Mouse (Mus musculus): ENCODE data around the gene Habp4.

Gene Habp4

GRCm38 (mm10) chr13:64178746-64179652 is 17.4 kb downstream of the Habp4 start:
- DNase-seq (ENCODE audit: low spot score): no peak

- DNase-seq (ENCODE audit: low spot score): no peak
These were observed 18.7 kb downstream of the Habp4 start for GRCm38 (mm10) chr13:64180300-64180699.

GRCm38 (mm10) chr13:64180888-64181287 is 19.3 kb downstream of the Habp4 start:
- peak; percentile 68 for DNase-seq (ENCODE audit: low spot score)

- DNase-seq (ENCODE audit: low spot score): no peak
These were observed 20.5 kb downstream of the Habp4 start for GRCm38 (mm10) chr13:64182091-64182490.

- no peak for DNase-seq (ENCODE audit: low spot score)
These were observed 22.0 kb downstream of the Habp4 start for GRCm38 (mm10) chr13:64183583-64183982.

- DNase-seq (ENCODE audit: low spot score): no peak
These were observed 22.7 kb downstream of the Habp4 start for GRCm38 (mm10) chr13:64184361-64184760.

GRCm38 (mm10) chr13:64185176-64185575 is 23.6 kb downstream of the Habp4 start:
- no peak for DNase-seq (ENCODE audit: low spot score)

- no peak for DNase-seq (ENCODE audit: low spot score)
These were observed 24.0 kb downstream of the Habp4 start for GRCm38 (mm10) chr13:64185586-64185985.

GRCm38 (mm10) chr13:64186516-64186915 is 24.9 kb downstream of the Habp4 start:
- no peak for DNase-seq (ENCODE audit: low spot score)

- DNase-seq (ENCODE audit: low spot score): no peak
These were observed 25.4 kb downstream of the Habp4 start for GRCm38 (mm10) chr13:64187065-64187464.

- DNase-seq (ENCODE audit: low spot score): no peak
These were observed 36.3 kb downstream of the Habp4 start for GRCm38 (mm10) chr13:64197899-64198298.

GRCm38 (mm10) chr13:64198310-64198709 is 36.7 kb downstream of the Habp4 start:
- no peak for DNase-seq (ENCODE audit: low spot score)

- no peak for DNase-seq (ENCODE audit: low spot score)
These were observed 39.3 kb downstream of the Habp4 start for GRCm38 (mm10) chr13:64200911-64201310.

GRCm38 (mm10) chr13:64204726-64205125 is 43.1 kb downstream of the Habp4 start:
- peak; percentile 28 for DNase-seq (ENCODE audit: low spot score)

GRCm38 (mm10) chr13:64205186-64205585 is 43.6 kb downstream of the Habp4 start:
- DNase-seq (ENCODE audit: low spot score): peak; percentile 5

GRCm38 (mm10) chr13:64208146-64208545 is 46.5 kb downstream of the Habp4 start:
- DNase-seq (ENCODE audit: low spot score): no peak

- no peak for DNase-seq (ENCODE audit: low spot score)
These were observed 50.5 kb downstream of the Habp4 start for GRCm38 (mm10) chr13:64211995-64212603.

GRCm38 (mm10) chr13:64214891-64215290 is 53.3 kb downstream of the Habp4 start:
- no peak for DNase-seq (ENCODE audit: low spot score)

GRCm38 (mm10) chr13:64225738-64226137 is 64.1 kb downstream of the Habp4 start:
- no peak for DNase-seq (ENCODE audit: low spot score)

- no peak for DNase-seq (ENCODE audit: low spot score)
These were observed 65.1 kb downstream of the Habp4 start for GRCm38 (mm10) chr13:64226725-64227124.

- no peak for DNase-seq (ENCODE audit: low spot score)
These were observed 71.5 kb downstream of the Habp4 start for GRCm38 (mm10) chr13:64233139-64233538.

- DNase-seq (ENCODE audit: low spot score): no peak
These were observed 73.6 kb downstream of the Habp4 start for GRCm38 (mm10) chr13:64235062-64235715.

GRCm38 (mm10) chr13:64235777-64236176 is 74.2 kb downstream of the Habp4 start:
- no peak for DNase-seq (ENCODE audit: low spot score)
